Mouse (Mus musculus) erythroblast, embryonic 14.5 days (primary cell): ENCODE data around the gene Rgcc.

Experiments used
- GATA1 ChIP-seq: IDR thresholded peaks from 2 replicates; pipeline ENCODE4 v1.6.1; 2012; ENCODE audit warnings: low read length, inconsistent platforms, mixed read lengths
- TAL1 ChIP-seq: IDR thresholded peaks from 3 replicates; pipeline ENCODE4 v1.6.1; 2012; ENCODE audit warnings: low read length, inconsistent platforms, mixed read lengths

DNA sequence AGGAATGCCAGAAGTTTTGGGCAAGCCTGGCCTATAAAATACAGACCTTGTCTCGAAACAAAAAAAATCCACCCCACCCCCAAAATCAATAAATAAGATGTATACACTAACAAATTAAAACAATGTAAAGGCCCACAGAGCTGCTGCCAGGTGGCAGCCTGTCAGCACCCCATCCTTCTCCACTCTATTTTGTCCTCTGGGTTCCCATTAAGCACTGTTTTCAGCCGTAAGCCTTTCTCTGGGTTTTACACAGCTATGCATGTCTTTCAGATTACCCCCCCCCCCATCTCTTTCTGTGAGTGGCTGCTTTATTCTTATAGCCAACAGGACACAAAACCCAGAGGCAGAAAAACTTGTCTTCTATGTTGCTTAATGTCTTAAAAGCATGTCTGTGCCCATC, 16.2 kb upstream of the Rgcc start:
- TF ChIP-seq GATA1 (no peak), TAL1 (no peak)
